Mouse (Mus musculus) ES-Bruce4 (cell line): Measurements from ENCODE around the gene Ache.

Experiments
- CTCF ChIP-seq: IDR thresholded peaks from one replicate; pipeline ENCODE4 v1.8.1; 2011; ENCODE audit warnings: low read depth, low read length
- EP300 ChIP-seq: IDR thresholded peaks from 2 replicates; pipeline ENCODE4 v1.6.1; 2011; ENCODE audit warnings: low read depth, low read length; ENCODE audit not compliant: insufficient read depth
- POLR2A ChIP-seq: IDR thresholded peaks from one replicate; pipeline ENCODE4 v1.8.1; 2011; ENCODE audit warnings: low read length; ENCODE audit not compliant: insufficient read depth

DNA sequence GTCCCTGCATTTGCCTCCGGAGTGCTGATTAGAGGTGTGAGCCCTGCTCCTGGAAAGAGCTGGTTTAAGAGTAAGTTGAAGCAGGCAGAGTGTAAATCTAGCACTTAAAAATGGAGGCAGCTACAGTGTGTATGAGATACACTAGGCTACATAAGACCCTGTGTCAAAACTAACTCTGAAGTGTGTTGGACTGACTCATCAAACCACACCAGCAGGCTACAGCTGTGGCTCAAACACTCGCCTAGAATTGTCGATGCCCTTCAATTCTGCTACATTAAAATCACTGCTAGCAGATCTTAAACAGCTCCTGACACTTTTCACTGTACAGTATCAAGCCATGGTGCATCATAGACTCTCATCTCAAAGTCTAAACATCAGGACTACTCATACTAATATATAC lies 16.8 kb downstream of the Ache start:
- TF ChIP-seq EP300 (no peak), POLR2A (no peak), CTCF (no peak)
